Mouse (Mus musculus) heart, postnatal 10 days (tissue): ENCODE measurements around the gene Olfr980. TPM values are rescaled to one million over a fixed set of nuclear protein-coding genes. Genes with fewer than 3 reads are reported as not detected.
"Not testable (repeated sequence)": the region's sequence is repeated elsewhere in the genome, so short reads cannot be mapped to it uniquely, and the experiment has no call there.

ENCODE experiments used
- DNase-seq, 2 experiments: peaks; one replicate each; pipeline ENCODE4 v3.0.0; 2021
- intact Hi-C: fragments of 180-260 bp; cut with DNase I; formaldehyde crosslinking; loops from one replicate; pipeline ENCODE4 v1.15.1; 2025
- total RNA-seq, 2 experiments: library from RNA; stranded (reverse); gene quantifications; 2 replicates each; pipeline ENCODE4 v1.2.3; 2021

Gene Olfr980
- not detected for total RNA-seq

DNA sequence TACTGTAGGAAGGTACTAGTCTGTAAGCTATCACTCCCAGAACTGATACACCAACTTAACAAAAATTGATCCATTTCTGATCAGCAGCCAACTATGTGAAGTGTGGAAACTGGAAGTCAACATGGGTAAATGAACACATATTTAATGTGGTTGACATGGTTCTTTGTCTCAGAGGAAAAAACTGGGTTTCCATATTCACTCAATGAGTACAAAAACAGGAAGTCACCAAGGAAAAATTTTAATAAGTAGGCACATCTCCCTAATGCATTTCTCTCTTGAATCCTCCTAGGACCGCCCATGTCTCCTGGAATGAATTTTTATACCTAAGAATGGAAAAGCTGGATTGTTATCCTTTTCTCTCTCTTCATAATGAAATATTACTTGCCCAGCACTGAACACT lies at the start of gene Olfr980:
Gene Olfr980, minus strand, starts transcription at position 101 of the 400 bp plus-strand sequence.
- no peak for DNase-seq
- intact Hi-C loops: no loop called here

DNA sequence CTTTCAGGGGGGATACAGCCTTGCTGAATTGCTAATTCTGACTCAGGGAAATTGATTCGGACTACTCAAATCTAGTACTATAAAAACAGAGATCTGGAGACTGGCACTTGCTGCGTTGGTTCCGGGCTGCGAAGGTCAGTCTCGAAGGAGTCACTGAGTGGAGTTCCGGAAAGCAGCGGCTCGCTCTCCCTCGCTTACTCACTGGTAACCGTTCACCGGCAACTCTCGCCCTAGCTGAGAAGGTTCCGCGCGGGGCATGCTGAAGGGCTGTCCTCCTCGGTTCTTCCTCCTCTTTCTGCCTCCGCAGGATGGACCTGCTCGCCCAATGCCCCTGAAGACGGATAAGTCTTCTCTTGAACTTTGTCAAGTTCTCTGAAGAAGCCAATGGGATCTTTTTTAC lies 40.8 kb upstream of the Olfr980 start:
- no peak for DNase-seq
- intact Hi-C loops: no loop called here

DNA sequence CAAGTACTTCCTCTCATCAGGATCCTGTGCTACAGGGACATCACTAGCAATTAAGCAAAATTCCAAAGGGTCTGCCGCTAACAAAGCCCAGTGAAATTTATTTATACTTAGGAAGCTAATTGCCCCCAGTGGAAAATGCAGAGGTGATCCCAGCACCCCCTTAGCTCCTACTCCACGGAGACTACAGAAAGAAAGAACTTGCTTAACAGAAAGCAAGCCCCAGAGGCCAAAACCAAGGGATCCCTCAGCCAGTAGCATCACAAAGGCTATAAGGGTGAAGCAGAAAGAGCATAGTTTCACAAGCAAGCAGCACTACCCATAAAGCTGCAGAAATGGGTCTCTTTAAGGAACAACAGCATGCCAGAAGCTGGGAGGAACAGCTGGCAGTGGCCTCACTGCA lies 11.8 kb upstream of the Olfr980 start, which contains the start of gene Olfr981:
Gene Olfr981, plus strand, starts transcription at position 301 of the 400 bp plus-strand sequence.
- intact Hi-C loops: no loop called here
- DNase-seq: no peak

DNA sequence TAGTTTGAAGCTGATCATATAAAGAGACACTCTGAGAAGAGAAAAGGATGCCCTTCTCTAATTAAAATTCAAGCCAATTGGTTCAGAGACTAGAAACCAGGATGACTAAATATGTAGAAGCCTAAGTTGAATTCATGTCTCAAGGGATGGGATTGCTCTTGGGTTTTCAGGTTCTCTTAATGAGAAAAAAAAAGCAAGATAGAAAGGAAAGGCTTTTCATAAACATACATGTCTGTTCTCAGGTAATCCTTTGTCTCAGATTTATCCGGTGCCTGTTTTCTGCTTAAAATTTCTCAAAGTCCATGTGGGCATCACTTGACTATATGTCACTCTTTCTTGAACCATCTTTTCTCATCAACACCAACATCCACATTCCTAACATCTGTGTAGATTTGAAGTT lies 6.0 kb downstream of the Olfr980 start, which contains the start of gene Olfr979:
Gene Olfr979, minus strand, starts transcription at position 101 of the 400 bp plus-strand sequence.
- intact Hi-C loops: no loop called here
- no peak for DNase-seq

DNA sequence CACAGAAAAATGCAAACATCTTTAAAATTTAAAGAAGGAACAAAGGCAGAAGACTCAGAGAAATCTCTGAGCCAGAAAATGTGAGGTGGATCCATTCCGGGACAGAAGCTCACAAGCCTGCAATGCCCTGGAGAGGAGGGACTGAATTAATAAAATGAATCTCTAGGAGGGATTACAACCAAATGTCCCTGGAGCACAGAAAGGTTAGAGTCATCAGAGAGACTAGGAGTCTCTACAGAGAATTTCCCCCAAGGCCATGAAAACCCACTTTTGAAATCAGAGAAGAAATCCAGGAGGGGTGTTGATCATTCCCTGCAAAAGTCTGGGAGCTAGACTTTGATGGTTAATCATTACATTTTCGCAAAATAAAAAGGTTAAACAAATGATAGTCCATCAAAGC lies 17.6 kb downstream of the Olfr980 start, which contains the start of gene Olfr978:
Gene Olfr978, plus strand, starts transcription at position 301 of the 400 bp plus-strand sequence.
- DNase-seq: no peak
- intact Hi-C loops: no loop called here

DNA sequence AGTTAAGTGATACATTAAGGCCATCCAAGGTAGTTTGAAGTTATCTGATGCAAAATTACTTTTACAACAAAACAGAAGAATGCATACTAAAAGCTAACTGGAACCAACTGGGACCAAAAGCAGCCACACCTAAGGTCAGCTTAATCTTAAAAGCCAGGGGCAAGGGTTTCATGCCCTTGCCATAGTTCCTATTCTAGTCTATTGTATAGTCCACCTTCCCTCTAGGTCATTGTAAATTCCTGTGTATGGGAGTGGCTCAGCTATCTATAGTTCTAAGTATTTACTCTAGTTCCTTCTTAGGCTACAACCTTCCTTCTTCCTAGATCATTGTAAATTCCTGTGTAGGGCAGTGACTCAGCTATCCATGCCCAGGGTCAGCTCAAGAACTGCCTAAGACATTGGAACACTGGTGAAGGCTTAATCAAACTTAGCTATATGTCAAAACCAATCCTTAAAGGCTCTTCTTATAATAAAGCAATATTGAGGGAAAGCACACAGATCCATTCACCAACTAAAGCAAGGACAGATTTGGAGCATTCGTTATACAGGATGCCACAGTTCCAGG lies 32.7 kb downstream of the Olfr980 start:
- DNase-seq, intact Hi-C loops: not testable (repeated sequence)

DNA sequence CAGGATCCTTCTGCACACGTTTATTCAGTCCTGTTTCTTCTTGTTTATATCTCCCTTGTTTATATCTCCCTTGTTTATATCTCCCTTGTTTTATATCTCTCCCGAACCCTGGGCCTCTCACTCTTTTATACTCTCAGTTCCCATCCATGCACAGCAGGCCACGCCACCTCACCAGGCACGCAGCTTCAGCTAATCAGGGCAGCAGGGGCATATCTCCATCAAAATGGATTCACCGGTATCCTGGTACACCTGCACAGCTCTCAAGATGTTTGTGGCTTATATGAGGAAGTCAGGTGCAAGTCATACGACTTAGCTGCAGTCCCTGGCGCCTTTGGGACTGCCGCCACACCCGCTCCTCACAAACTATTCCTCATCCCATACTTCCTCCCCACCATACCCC lies 48.3 kb downstream of the Olfr980 start, which contains the start of gene Olfr976:
Gene Olfr976, minus strand, starts transcription at position 101 of the 400 bp plus-strand sequence.
- DNase-seq, intact Hi-C loops: not testable (repeated sequence)

Other genes with a start within 250 kb of the Olfr980 start
- gene Olfr968, start 226.3 kb downstream of the Olfr980 start, total RNA-seq: not detected
- gene Olfr969, start 218.6 kb downstream of the Olfr980 start, total RNA-seq: not detected
- gene Olfr970, start 200.7 kb downstream of the Olfr980 start, total RNA-seq: not detected
- not detected for gene Olfr971, start 172.7 kb downstream of the Olfr980 start, total RNA-seq
- not detected for gene Olfr972, start 143.2 kb downstream of the Olfr980 start, total RNA-seq
- gene Olfr229, start 102.2 kb downstream of the Olfr980 start, total RNA-seq: not detected
- not detected for gene Olfr974, start 72.1 kb downstream of the Olfr980 start, total RNA-seq
- not detected for gene Olfr975, start 57.5 kb downstream of the Olfr980 start, total RNA-seq
- gene Olfr976, start 48.4 kb downstream of the Olfr980 start, total RNA-seq: not detected
- gene Olfr978, start 17.5 kb downstream of the Olfr980 start, total RNA-seq: not detected
- not detected for gene Olfr979, start 6.1 kb downstream of the Olfr980 start, total RNA-seq
- gene Olfr981, start 11.9 kb upstream of the Olfr980 start, total RNA-seq: not detected
- gene Olfr982, start 64.2 kb upstream of the Olfr980 start, total RNA-seq: not detected
- not detected for gene Olfr983, start 84.0 kb upstream of the Olfr980 start, total RNA-seq
- not detected for gene Olfr984, start 104.6 kb upstream of the Olfr980 start, total RNA-seq
- gene Olfr985, start 120.6 kb upstream of the Olfr980 start, total RNA-seq: not detected
- not detected for gene Tmem225, start 138.5 kb upstream of the Olfr980 start, total RNA-seq
- under 1 TPM in 1 of 2 experiments, not detected in 1; 0.07 TPM for gene Olfr986, start 171.3 kb upstream of the Olfr980 start, total RNA-seq
- 1 to 10 TPM; 2.9 to 3.3 TPM for gene Zfp202, start 182.7 kb upstream of the Olfr980 start, total RNA-seq